In genomic region chr4:151140368-151140982, GRCm38 (mm10) we compare ENCODE assay signal across 9 mouse cellular contexts. TPM values are rescaled to one million over a fixed set of nuclear protein-coding genes. Genes with fewer than 3 reads are reported as not detected.
A peak's percentile ranks its signal among the peaks of the same experiment; 100 is the strongest.
DNase-seq lines count a peak whose midpoint lies in the region; ATAC-seq and TF ChIP-seq lines count a peak whose summit lies in the region.
"Had no signal": no experiment of that assay in that cellular context is flagged by ENCODE, and none has a peak within 500 bp of the region (broad histone marks: within the 10 kb centered on the region; RNA-seq: fewer than 3 reads in every experiment).

No protein-coding gene starts in this region.

- intact Hi-C loops in heart, postnatal 10 days (cut with DNase I) = no loop called here

- H3K9me3 ChIP-seq in intestine, embryonic 14.5 days (ENCODE audit: control insufficient read depth, low read length) = peaks cover 6% of the 10 kb centered on the region; the same call in 1 of the 2 replicates
- no peaks in the 10 kb centered on the region for H3K9me3 ChIP-seq in intestine, postnatal 0 days (ENCODE audit: control insufficient read depth)
- peaks cover 10% of the 10 kb centered on the region for H3K9me3 ChIP-seq in hindbrain, embryonic 16.5 days (ENCODE audit: control insufficient read depth, low read length)

- WGBS in intestine, embryonic 14.5 days = 5% methylated on average over 18 of the region's 20 CpGs
- WGBS in intestine, postnatal 0 days = 8% methylated on average over 20 of the region's 20 CpGs
- under 1% methylated on average over 20 of the region's 20 CpGs for WGBS in hindbrain, embryonic 16.5 days

- no peak for ATAC-seq in intestine, embryonic 14.5 days (replicated peaks; ENCODE audit: low FRiP score, low TSS enrichment, low read depth)
- no peak for ATAC-seq in intestine, postnatal 0 days
- ATAC-seq in hindbrain, embryonic 16.5 days = peak; percentile 77

- H3K27ac ChIP-seq in intestine, embryonic 14.5 days (ENCODE audit: low read depth) = no peak overlapping the region
- no peak overlapping the region for H3K27ac ChIP-seq in intestine, postnatal 0 days (ENCODE audit: low read depth, low read length)
- peak overlapping the region; percentile 96 for H3K27ac ChIP-seq in hindbrain, embryonic 16.5 days (ENCODE audit: low read depth, low read length)

- peak; percentile 75 for DNase-seq in intestine, embryonic 14.5 days (ENCODE audit: low spot score)
- peak; percentile 85 for DNase-seq in embryo, embryonic 9.5 days (ENCODE audit: extremely low spot score)
- peak; percentile 95 for DNase-seq in mesoderm, embryonic 11.5 days (ENCODE audit: low read depth, low spot score)
- peak; percentile 51 for DNase-seq in yolk sac, embryonic 10.5 days (ENCODE audit: low spot score)
- no peak for DNase-seq in heart, postnatal 10 days
- no peak for DNase-seq in heart, adult 9 months (ENCODE audit: low spot score in 2 of 2)

- H3K4me2 ChIP-seq in intestine, embryonic 14.5 days (ENCODE audit: low read length) = peak overlapping the region; percentile 14
- no peak overlapping the region for H3K4me2 ChIP-seq in intestine, postnatal 0 days (replicated peaks; ENCODE audit: low read depth)
- H3K4me2 ChIP-seq in hindbrain, embryonic 16.5 days (ENCODE audit: low read length) = peak overlapping the region; percentile 65

- no peak overlapping the region for H3K9ac ChIP-seq in intestine, embryonic 14.5 days (ENCODE audit: low read length)
- H3K9ac ChIP-seq in intestine, postnatal 0 days (ENCODE audit: low read depth, low read length) = no peak overlapping the region
- peak overlapping the region; percentile 48 for H3K9ac ChIP-seq in hindbrain, embryonic 16.5 days (ENCODE audit: low read depth, low read length)

- H3K36me3 ChIP-seq in intestine, embryonic 14.5 days (ENCODE audit: control insufficient read depth, insufficient read depth, low read length) = no peaks in the 10 kb centered on the region
- no peaks in the 10 kb centered on the region for H3K36me3 ChIP-seq in intestine, postnatal 0 days (ENCODE audit: control insufficient read depth, insufficient read depth)
- H3K36me3 ChIP-seq in hindbrain, embryonic 16.5 days (ENCODE audit: control insufficient read depth, insufficient read depth, low read length) = peaks cover 12% of the 10 kb centered on the region

- no peak for TF ChIP-seq CTCF in intestine, postnatal 0 days (IDR thresholded peaks at IDR 0.05; ENCODE audit: low read depth)

- H3K4me1 ChIP-seq in intestine, embryonic 14.5 days (replicated peaks; ENCODE audit: control insufficient read depth, insufficient read depth, low read length) = peaks cover 28% of the 10 kb centered on the region
- no peaks in the 10 kb centered on the region for H3K4me1 ChIP-seq in intestine, postnatal 0 days (replicated peaks; ENCODE audit: control insufficient read depth, insufficient read depth, low read length)
- H3K4me1 ChIP-seq in hindbrain, embryonic 16.5 days (ENCODE audit: control insufficient read depth, insufficient read depth, low read depth, low read length) = peaks cover 41% of the 10 kb centered on the region

- peaks cover 7% of the 10 kb centered on the region; the same call in 1 of the 2 replicates for H3K27me3 ChIP-seq in intestine, embryonic 14.5 days (replicated peaks; ENCODE audit: control insufficient read depth, insufficient read depth, low read length)
- peaks cover 20% of the 10 kb centered on the region for H3K27me3 ChIP-seq in intestine, postnatal 0 days (replicated peaks; ENCODE audit: control insufficient read depth, insufficient read depth, low read length)
- H3K27me3 ChIP-seq in hindbrain, embryonic 16.5 days (replicated peaks; ENCODE audit: control insufficient read depth, insufficient read depth, low read length) = no peaks in the 10 kb centered on the region

- no peak overlapping the region for H3K4me3 ChIP-seq in intestine, embryonic 14.5 days (ENCODE audit: low read depth, low read length)
- no peak overlapping the region for H3K4me3 ChIP-seq in intestine, postnatal 0 days (ENCODE audit: low read depth, low read length)
- peak overlapping the region; percentile 23 for H3K4me3 ChIP-seq in hindbrain, embryonic 16.5 days (ENCODE audit: low read length)

RNA-seq across cellular contexts. Expression of gene Gm13090, which starts 51.1 kb away (rescaled TPM):
- not detected in 2 replicates for polyA plus RNA-seq in intestine, embryonic 14.5 days (2014; fragmentation: Nextera tagmentation; extraction: Ambion mirVana)
- not detected in 2 replicates for polyA plus RNA-seq in intestine, postnatal 0 days (2015; fragmentation: Nextera tagmentation; extraction: Ambion mirVana)
- polyA plus RNA-seq in hindbrain, embryonic 16.5 days (2015; fragmentation: Nextera tagmentation; extraction: Ambion mirVana) = not detected in 2 replicates
- not detected for total RNA-seq in heart, postnatal 10 days (2021)
- polyA plus RNA-seq: small intestine, adult 2 months had no signal

Comparison
In these comparisons a context has a peak if more than half of its experiments do, and no peak if none do; other contexts are left out.
1. DNase-seq: peak in intestine, embryonic 14.5 days (single experiment), embryo, embryonic 9.5 days (single experiment), mesoderm, embryonic 11.5 days (single experiment) and yolk sac, embryonic 10.5 days (single experiment); none in heart, postnatal 10 days (0 of 2) and heart, adult 9 months (0 of 2).